Mouse (Mus musculus) bone marrow macrophage, adult 2 months (primary cell): ENCODE data around the gene Cfap97d1.

ENCODE experiments used
- CTCF ChIP-seq: IDR thresholded peaks from 2 replicates; pipeline ENCODE4 v1.5.1; 2012; ENCODE audit warnings: low read depth, mild to moderate bottlenecking, low read length, moderate library complexity
- POLR2A ChIP-seq: IDR thresholded peaks from 2 replicates; pipeline ENCODE4 v1.6.1; 2012; ENCODE audit warnings: mild to moderate bottlenecking, low read depth, low read length, borderline replicate concordance

- TF ChIP-seq CTCF (no peak), POLR2A (no peak)
Observed at GRCm38 (mm10) chr11:101937108-101937507, 47.0 kb upstream of the Cfap97d1 start.
